Mouse (Mus musculus) kidney, postnatal 25 days (tissue): ENCODE results near the gene Eif4a1.
A peak's percentile ranks its signal among the peaks of the same experiment; 100 is the strongest.

Experiments used
- DNase-seq, 2 experiments: peaks; one replicate each; pipeline ENCODE4 v3.0.0; 2021; ENCODE audit warnings: mixed read lengths in 2 of 2

Gene Eif4a1

DNA sequence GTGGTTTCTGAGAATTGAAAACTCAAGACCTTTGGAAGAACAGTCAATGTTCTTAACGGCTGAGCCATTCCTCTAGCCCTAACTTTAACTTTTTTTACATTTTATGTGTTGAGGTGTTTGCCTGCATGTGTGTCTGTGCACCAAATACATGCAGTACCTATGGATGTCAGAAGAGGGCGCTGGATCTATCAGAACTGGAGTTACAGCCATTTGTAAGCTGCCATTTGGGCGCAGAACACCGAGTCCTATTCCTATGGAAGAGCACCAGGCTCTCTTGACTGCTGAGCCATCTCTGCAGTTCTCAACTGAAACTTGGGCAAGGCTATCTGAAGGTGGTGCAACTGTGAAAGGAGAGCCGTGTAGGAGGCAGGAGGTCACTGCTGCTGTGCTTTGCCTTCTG, 26.4 kb upstream of the Eif4a1 start:
- DNase-seq = no peak

DNA sequence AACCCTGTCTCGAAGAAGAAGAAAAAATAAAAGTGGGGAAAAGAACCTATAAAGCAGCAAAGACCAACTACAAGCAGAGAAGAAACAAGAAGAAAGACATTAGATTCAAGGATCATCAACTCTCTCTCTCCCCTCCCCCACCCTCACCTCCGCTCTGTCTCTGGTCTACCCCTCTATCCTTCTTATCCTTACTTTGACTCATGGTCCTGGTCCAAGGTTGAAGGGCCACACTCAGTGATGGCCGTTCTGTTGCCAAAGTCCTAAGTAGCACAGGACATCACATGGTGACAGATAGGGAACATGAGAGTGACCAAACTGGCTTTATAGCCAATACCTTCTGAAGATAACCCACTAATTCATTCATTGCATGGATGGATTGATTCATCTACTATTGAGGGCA, 25.2 kb upstream of the Eif4a1 start:
- DNase-seq = no peak

DNA sequence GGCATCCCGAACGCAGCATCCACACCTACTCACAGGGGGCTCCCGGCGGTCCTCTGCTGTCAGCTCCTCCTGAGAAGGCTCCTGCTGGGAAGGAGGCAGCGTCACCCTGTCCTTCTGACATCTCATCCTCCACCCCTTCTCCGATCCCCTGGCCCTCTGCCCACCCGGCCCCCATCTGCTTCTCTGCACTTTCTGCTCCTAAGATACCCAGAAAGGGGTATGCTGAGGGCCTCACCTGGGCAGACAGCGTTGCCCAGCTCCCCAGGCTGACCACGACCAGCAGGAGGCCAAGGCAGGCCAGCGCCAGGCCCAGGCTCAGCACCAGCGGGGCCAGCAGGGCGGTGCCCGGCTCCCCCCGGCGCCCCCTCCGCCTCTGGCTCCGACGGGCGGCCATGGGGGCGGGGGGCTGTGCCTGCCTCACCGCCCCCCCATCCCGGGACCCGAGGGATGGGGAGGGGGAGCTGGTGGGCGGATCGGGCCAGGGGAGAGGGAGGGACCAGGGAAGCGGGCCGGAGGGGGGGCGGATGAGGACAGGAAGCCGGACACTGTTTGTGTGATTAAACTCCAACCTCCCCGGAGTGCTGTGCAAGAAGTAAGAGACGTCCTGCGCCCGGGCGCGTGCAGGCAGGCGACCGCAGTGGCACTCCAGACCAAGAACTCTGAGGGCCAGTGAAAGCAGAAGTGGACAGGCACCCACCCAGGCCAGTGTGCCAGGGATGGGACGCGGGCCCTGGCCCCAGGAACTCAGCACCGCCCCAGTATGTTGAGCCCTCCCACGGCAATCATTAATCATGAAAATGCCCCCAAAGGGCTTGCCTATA, 23.3 kb upstream of the Eif4a1 start, which contains the start of the genes Tnfsf12 and Tnfsfm13:
Tnfsf12 (minus strand) TSS at position 489 of the 821 bp plus-strand sequence.
Tnfsfm13 (minus strand) TSS at position 738 of the 821 bp plus-strand sequence.
- DNase-seq = peak; percentile 88 to 92

DNA sequence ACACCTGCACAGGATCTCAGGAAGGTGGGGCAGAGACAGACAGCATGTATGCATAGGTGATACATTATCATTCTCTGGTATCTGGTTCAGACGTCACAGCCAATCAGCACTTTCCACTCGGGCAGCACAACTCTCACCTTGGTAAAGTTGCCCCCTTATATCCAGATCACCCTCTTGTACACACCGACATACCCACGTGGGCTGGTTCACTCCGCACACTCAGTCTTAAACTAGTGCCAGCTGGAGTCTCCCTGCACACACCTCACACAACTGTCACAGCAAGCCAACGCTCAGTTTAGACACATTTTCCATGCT, 22.8 kb upstream of the Eif4a1 start:
- no peak for DNase-seq

DNA sequence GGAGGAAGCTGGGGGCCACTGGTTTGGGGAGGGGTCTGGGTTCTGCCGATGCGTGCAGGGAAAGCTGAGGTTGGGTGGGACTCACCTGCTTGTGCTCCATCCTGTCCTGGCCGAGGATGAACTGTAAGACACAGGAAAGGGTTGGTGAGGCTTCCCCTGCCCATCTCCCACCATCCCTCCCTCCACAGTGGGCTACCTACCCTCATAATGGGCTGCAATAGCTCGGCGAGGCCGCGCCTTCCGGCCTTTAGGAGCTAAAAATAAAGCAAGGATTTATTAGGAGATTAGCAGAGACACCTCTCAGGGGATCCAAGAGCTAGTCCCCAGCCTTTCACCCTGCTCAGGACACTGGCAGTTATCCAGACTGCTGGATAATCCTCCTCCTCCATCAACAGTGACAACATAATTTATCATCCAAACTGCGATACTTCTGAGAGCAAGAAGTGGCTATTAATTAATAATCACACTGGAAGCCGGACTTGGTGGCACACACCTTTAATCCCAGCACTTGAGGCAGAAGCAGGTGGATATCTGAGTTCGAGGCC, 21.3 kb upstream of the Eif4a1 start:
- peak in 1 of 2 experiments; percentile 25 for DNase-seq

DNA sequence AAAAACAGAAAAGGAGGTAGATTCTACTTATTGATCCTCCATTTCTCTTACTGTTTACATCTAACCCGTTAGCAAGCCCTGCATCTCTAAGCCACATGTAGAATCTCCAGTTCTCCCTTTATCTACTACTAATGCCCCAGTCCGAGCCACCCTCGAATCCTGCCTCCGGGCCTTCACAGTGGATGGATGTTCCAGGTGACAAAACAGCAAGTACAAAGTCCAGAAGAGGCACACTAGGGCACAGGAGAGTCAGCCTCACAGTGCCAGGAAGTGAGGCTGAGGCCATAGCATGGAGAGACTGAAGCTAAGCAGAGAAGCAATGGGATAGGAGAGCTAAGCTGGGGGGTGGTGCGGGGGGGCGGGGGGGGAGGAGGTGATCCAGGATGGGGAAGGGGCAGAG, 20.6 kb upstream of the Eif4a1 start:
- peak; percentile 68 to 87 for DNase-seq

DNA sequence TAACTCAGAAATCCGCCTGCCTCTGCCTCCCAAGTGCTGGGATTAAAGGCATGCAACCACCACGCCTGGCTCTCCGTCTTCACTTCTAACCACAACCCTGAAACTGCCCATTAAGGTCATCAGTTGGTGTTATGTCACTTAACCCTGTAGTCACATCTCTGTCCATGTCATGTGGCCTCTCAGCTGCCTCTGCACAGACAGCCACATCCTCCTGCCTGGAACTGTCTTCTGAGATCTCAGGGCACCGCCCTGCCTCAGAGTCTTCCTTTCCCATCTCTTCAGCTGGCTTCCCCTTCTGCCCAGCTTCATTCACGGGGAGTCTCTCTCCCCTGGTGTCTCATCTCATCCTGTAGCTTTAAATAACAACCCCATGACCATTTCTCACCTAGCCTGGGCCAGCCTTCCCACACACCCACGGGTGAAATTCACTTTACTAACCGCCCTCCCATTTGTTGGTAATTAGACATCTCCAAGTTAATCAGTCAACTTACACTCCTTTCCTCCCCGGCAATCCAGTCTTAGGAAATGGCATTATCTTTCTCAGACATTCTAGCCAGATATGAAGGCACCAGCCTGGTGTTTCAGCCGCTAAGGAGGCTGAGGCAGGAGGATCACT, 20.1 kb upstream of the Eif4a1 start:
- DNase-seq = peak; percentile 28 to 63

DNA sequence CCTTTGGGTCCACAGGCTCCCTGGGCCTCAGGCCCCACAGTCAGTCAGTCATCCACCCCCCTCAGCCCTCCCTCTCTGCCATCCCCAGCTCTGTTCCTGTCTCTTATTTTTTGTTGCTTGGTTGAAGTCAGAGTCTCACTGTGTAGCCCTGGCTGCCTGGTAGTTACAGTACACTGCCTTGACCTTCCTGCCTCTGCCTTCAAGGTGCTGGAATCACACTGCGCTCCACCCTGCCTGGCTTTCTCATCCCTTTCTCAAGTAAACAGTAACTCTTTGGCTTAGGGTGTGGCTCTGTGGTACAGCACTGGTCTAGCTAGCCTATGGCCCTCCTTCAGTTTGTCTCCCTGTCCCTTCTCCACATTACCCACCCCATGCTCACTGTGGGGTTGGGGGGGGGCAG, 17.7 kb upstream of the Eif4a1 start:
- peak in 1 of 2 experiments; percentile 66 for DNase-seq

DNA sequence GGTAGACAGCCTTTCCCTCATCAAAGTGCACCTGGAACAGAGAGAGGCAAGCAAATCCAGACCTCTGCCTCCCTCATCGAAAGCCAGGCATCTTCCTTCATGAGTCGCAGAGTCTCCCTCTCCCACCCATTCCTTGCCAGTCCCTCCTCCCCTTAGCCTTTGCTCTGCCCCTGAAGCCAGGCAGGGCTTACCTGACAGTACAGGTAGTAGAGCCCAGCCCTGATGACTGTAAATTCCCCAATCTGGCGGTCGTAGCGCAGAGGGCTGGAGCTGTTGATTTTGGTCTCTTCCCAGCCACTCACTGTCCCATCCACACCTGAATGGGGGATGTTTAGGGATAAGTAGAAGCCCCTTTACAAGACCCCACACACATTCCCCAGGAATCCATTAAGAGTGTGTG, 14.8 kb upstream of the Eif4a1 start:
- DNase-seq = no peak

DNA sequence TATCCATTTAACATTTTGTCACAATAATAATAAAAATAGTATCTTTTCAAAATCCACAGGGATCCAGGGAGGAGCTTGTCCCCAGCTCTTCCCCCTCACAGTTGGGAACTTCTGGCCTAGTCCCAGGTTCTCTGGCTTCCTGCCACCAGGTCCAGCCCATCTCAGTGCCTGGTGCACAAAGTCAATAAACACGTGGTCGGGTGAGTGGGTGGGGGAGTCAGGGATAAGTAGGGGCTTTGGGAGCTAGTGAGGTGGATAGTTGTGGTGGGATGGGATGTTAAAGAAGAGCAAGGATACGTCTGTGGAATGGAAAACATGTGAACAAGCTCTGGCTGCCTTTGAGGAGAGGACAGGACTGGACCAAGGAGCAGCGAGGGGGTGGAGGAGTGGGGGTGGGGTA, 14.2 kb upstream of the Eif4a1 start:
- peak; percentile 90 to 92 for DNase-seq

DNA sequence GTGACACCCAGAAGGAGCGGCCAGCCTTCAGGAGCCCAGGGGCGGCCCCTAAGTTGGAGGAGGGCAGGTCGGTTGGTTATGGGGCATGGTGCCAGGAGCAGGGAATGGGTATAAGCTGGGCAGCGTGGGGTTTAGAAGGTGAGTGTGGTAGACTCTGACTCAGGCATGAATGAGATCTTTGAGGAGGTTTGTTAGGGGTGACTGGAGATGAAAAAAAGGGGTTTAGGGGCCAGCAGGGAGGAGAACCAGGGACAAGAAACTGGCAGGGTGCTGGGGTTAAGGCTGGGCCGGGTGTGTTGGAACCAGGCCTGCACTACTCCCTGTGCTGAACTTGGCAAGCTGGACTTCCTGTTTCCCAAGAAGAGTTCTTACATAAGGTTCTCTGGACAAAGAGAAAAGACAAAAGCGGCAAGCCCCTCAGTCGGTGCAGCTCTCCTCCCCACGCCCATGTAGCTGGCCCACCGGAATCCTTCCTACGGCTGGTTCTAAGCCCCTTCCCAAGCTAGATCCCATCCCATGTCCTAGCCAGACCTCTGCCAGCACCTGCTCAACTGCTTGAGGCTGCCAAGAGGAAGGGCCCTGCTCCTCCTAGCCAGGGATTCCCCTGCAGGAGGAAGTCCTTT, 13.4 kb upstream of the Eif4a1 start, which contains the start of gene Tnfsf13:
Tnfsf13 (minus strand) TSS at position 259 of the 623 bp plus-strand sequence.
- peak; percentile 87 to 94 for DNase-seq

DNA sequence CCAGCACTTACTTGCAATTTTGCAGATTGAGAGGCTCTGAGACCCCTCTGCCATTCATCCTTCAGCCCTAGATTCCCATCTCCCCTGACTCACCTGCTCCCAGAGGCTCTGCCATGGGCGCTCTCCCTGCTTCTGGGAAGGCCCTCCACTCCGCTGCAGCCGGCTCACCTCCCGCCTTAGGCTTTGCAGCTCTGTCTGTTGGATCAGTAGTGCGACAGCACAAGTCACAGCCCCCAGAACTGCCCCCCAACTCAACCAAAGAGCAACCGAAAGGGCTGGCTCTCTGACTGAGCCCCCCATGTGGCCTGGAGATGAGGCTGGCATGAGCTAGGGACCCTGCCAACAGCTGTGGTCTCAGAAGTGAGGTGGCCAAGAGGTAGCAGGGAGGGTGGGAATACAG, 12.7 kb upstream of the Eif4a1 start:
- DNase-seq = no peak

DNA sequence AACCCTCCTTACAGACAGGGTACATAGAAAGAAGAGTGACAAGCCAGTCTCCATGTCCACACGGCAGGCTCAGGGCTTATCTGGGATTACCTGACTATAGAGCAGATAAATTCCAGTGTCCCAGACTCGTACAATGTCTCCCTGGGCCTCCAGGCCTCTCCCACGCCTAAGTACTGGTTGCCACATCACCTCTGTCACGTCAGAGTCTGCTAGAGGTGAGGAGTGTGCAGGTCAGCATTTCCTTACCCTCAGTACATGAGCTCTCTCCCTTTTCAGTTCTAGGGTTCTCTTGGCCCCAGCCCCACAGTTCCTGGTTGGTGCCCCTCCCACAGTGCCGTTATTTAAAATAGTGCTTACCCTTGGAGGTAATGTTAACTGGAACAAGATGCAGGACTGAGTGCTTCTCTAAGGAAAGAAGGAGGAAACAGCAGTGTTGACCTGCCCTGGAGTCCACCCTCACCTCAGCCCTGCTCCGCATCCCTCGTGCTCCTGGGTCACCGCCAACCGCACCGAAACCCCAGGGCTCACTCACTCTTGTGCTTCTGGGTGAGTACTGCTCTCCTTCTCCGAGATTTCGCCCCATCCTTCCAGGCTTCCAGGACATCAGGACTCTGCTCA, 12.0 kb upstream of the Eif4a1 start:
- no peak for DNase-seq

DNA sequence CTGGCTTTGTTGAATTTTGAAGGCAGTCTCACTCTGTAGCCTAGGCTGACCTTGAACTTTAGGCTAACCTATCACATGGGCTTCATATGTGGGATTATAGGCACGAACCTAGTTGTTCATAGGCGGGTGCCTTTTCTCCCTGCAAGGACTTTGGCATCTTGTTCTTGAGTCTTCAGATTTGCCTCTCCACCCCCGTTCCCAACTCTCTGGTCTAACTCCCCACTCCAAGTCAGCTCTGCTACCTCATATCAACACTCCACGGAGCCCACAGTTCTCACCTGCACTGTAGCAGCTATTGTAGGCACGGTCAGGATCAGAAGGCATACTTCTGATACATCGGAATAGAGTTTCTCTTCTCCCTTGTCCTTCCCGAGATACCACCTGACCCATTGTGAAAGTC, 11.4 kb upstream of the Eif4a1 start:
- no peak for DNase-seq

DNA sequence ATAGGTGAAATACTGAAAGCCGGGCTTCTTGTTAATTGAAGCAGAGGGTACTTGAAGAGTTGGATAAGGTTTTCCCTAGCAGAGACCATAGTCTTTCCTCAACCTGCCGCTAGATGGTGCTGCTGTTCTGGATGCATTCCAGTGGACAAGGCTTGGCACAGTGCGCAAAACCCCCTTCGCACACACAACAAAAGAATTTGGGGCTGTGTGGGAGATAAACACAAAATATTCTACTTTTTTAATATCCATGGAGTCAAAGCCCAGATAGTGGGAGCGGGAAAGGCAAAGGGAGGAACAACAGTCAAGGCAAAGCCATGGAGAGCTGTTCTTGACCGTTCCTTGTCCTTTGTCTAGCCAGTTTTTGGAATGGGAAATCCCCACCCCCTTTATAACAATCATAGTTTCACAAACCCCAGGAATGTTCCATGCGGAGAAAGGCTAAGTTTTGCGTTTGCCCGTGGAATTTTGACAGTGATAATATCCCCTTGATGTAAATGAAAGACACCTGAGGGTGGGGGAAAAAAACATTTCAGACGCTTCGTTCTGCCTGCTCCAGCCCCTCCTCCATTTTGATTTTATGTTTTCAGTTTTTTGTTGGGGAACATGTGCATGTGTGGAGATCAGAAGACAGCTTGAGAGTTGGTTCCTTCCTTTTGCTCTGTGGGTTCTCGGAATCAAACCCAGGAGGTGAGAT, 10.8 kb upstream of the Eif4a1 start:
- DNase-seq = peak; percentile 89 to 92

DNA sequence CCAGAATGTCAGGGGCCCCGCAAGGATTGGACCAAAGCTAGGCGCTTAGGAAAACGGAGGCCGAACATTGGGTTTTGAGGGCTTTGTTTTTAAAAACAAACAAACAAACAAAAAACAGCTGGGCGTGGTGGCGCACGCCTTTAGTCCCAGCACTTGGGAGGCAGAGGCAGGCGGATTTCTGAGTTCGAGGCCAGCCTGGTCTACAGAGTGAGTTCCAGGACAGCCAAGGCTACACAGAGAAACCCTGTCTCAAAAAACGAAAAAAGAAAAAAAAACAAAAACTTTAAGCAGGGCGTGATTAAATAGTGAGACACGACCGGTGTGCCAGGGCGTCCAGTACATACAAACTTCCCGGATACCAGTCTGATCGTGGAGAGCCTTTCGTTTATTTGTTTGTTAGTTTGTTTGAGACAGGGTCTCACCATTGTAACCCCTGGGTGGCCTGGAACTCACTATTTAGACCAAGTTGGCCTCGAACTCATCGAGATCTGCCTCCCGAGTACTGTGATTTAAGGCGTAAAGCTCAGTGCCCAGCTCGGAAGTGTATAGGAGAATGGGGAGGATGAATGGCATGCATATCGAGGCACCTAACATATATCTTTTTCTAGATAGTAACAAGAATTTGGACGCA, 10.1 kb upstream of the Eif4a1 start:
- no peak for DNase-seq

DNA sequence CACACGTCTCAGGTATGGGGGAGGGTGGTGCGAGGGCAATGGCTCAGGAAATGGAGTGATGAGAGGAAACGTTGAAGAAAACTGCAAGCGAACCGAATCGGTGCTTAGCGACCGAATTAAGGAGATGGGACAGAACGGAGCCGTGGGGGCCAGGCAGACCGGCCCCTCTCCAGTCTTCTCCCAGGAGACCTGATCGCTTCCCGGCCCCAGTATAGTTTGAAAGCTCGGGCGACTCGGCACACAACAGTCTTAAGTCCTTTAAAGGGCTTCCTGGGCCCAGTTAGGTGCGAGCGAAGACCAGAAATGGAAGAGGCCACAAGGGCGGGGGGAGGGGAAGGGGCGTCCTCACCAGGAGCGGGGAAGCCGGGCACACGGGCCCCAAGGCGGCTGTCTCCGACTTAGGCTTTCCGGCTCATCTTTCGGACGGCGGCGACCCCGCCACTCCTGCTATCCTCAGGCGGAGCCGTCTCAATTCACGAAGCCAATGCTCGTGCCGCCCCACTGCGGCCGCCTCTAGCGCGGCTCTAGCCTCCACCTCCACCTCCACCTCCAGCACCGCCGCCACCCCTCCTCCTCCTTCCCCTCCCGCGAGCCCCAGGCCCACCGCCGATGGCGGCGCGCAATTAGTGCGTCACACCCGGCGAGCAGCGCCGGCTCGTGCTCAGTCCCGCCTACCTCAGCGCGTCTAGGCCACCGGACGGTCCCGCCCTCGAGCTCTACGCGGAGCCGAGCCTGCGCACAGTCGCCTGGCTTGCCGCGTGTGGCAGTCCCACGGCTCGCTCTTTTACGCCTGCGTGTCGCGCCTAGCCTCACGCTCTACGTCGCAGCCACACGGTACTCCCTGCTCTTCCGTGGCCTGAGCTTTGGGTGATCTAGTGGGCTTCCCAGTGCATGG, 9.3 kb upstream of the Eif4a1 start, which contains the start of gene Senp3:
Senp3 (minus strand) TSS at position 771 of the 895 bp plus-strand sequence.
- peak; percentile 96 to 99 for DNase-seq

DNA sequence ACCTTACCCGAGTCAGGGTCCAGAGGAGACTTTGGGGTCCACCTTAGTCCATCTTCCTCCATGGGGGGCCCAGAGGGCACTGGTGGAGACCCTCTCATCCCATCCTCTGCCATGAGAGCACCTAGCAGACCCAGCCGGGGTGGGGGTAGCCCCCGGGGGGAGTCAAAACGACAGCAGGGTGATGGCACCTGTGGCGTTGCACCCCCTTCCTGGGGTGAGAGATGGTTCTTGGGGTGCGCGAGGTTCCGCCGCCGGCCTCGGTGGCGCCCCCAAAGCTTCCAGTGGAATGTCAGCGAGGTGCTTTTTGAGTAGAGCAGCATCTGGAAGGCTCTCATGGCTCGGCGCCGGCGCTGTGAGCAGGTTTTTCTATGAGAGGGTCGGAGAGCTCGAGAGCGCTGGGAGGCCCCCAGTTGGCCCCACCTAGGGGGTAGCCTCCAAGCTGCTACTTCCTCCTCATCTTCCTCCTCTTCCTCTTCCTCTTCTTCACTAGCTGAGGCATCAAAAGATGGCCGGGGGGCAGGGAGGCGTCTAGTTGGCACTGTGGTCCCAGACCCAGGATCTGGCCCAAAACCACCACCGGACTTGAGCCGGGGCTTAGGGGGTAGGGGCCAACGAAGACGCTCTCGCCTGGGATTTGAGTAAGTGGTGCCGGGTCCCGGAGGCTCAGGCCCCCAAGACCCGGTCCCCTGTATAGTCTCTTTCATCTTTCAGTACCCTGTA, 8.1 kb upstream of the Eif4a1 start:
- no peak for DNase-seq

DNA sequence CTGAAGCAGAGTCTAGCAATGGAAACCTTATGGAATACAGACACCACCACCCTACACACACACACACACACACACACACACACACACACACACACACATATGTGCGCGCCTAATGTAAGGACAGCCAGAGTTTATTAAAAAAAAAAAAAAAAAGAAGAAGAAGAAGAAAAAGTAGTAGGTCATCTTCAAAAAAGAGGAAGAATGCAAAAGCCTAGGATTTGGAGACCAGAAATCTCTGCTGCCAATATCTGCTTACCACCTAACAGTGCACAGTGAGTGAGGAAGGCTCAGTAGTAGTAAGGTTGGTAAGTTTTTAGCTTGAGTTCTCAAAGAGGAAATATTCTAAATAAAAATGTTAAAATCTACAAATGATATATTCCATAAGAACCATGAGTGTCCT, 6.9 kb upstream of the Eif4a1 start:
- no peak for DNase-seq

DNA sequence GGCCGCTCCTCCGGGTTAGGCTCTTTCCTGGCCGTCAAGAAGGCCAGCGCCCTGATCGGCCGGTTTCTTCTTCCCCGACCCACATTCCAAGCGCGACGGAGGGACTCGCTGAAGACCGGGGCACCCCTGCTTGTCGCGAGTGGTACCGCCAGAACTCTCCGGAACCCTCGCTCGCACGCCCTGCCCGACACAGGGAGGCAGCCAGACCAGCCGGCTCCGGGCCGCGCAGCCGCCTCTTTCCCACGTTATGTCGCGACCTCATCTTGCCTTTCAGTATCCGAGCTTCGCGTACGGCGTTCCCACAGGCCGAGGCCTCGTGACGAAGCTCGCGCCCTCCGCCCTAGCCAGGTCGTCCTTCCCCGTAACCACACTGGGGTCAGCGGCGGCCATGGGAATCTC, 498 bp downstream of the Eif4a1 start:
- DNase-seq = no peak
